Mouse (Mus musculus) forelimb bud, embryonic 11.5 days (tissue): ENCODE measurements around the gene Rnf128.
"Not testable (repeated sequence)": the region's sequence is repeated elsewhere in the genome, so short reads cannot be mapped to it uniquely, and the experiment has no call there.

Experiments
- DNase-seq: peaks from one replicate; pipeline ENCODE4 v3.0.0-alpha.2; 2012; ENCODE audit warnings: low read depth, low spot score

Rnf128 gene

GRCm38 (mm10) chrX:139562925-139563461 lies at the start of gene Rnf128:
TSS of gene Rnf128 (plus strand) at chrX:139563316.
- no peak for DNase-seq

GRCm38 (mm10) chrX:139516156-139516555 lies 47.0 kb upstream of the Rnf128 start:
- no peak for DNase-seq

GRCm38 (mm10) chrX:139519251-139519650 lies 43.9 kb upstream of the Rnf128 start:
- DNase-seq, result no peak

GRCm38 (mm10) chrX:139524303-139525091 lies 38.6 kb upstream of the Rnf128 start:
- no peak for DNase-seq

- DNase-seq, result no peak
These were observed 37.4 kb upstream of the Rnf128 start for GRCm38 (mm10) chrX:139525724-139526123.

GRCm38 (mm10) chrX:139526984-139527383 lies 36.1 kb upstream of the Rnf128 start:
- DNase-seq, result no peak

- no peak for DNase-seq
These were observed 33.4 kb upstream of the Rnf128 start for GRCm38 (mm10) chrX:139529678-139530077.

- DNase-seq, result no peak
These were observed 30.8 kb upstream of the Rnf128 start for GRCm38 (mm10) chrX:139532293-139532692.

GRCm38 (mm10) chrX:139537641-139538397 lies 25.3 kb upstream of the Rnf128 start:
- DNase-seq, result no peak

- DNase-seq, result no peak
These were observed 19.4 kb upstream of the Rnf128 start for GRCm38 (mm10) chrX:139543726-139544125.

- no peak for DNase-seq
These were observed 12.7 kb upstream of the Rnf128 start for GRCm38 (mm10) chrX:139550456-139550855.

GRCm38 (mm10) chrX:139552090-139552489 lies 11.0 kb upstream of the Rnf128 start:
- DNase-seq, result no peak

- DNase-seq, result no peak
These were observed 726 bp upstream of the Rnf128 start for GRCm38 (mm10) chrX:139562255-139562924.

- DNase-seq, result no peak
These were observed 6.9 kb downstream of the Rnf128 start for GRCm38 (mm10) chrX:139570054-139570453.

GRCm38 (mm10) chrX:139578649-139579278 lies 15.6 kb downstream of the Rnf128 start:
- no peak for DNase-seq

- DNase-seq, result no peak
These were observed 20.5 kb downstream of the Rnf128 start for GRCm38 (mm10) chrX:139583616-139584015.

- DNase-seq, result not testable (repeated sequence)
These were observed 23.6 kb downstream of the Rnf128 start for GRCm38 (mm10) chrX:139586676-139587075.

- DNase-seq, result no peak
These were observed 33.3 kb downstream of the Rnf128 start for GRCm38 (mm10) chrX:139596404-139596803.

GRCm38 (mm10) chrX:139610033-139610764 lies 47.1 kb downstream of the Rnf128 start:
- DNase-seq, result peak; percentile 78

GRCm38 (mm10) chrX:139610765-139611300 lies 47.7 kb downstream of the Rnf128 start:
- DNase-seq, result peak; percentile 6
